Mouse (Mus musculus): Measurements from ENCODE around the gene Serhl. TPM values are rescaled to one million over a fixed set of nuclear protein-coding genes. Genes with fewer than 3 reads are reported as not detected.
"Not testable (repeated sequence)": the region's sequence is repeated elsewhere in the genome, so short reads cannot be mapped to it uniquely, and the experiment has no call there.

The Serhl gene
- total RNA-seq (2014; rRNA removed) (51.6 and 58.1 TPM in 2 replicates), polyA plus RNA-seq (2012; rRNA removed) (59.6 and 80.6 TPM in 2 replicates)

- WGBS, result 27% methylated on average over 7 of the region's 7 CpGs
- no peaks in the 10 kb centered on the region for H3K36me3 ChIP-seq (ENCODE audit: control insufficient read depth, insufficient read depth, low read length)
- no peaks in the 10 kb centered on the region for H3K79me2 ChIP-seq (ENCODE audit: control insufficient read depth, insufficient read depth, low read length)
- DNase-seq (ENCODE audit: extremely low read depth, low read depth, low spot score), result no peak
- H3K27ac ChIP-seq (replicated peaks; ENCODE audit: insufficient read depth, low read depth, low read length), result no peak within 1 kb of the TSS
- no peaks in the 10 kb centered on the region for H3K27me3 ChIP-seq (ENCODE audit: control insufficient read depth, insufficient read depth, low read length)
- TF ChIP-seq POLR2A (IDR thresholded peaks at IDR 0.05; ENCODE audit: extremely low read depth, insufficient read depth, low read length) (no peak), CTCF (IDR thresholded peaks at IDR 0.05; ENCODE audit: low read depth, low read length) (no peak)
- H3K4me1 ChIP-seq (ENCODE audit: control insufficient read depth, insufficient read depth, low read length), result no peaks in the 10 kb centered on the region
- H3K9ac ChIP-seq (ENCODE audit: low read depth, low read length), result no peak within 1 kb of the TSS
- no peak within 1 kb of the TSS for H3K4me3 ChIP-seq (ENCODE audit: insufficient read depth, low read depth, low read length)
Measured at GRCm38 (mm10) chr15:83089429-83089605, at the start of gene Serhl. Serhl (plus strand) TSS chr15:83089506.

- Histone ChIP-seq H3K27ac (replicated peaks; ENCODE audit: insufficient read depth, low read depth, low read length) (no peak overlapping the region), H3K9ac (ENCODE audit: low read depth, low read length) (no peak overlapping the region), H3K27me3 (ENCODE audit: control insufficient read depth, insufficient read depth, low read length) (no peaks in the 10 kb centered on the region), H3K4me1 (ENCODE audit: control insufficient read depth, insufficient read depth, low read length) (no peaks in the 10 kb centered on the region), H3K36me3 (ENCODE audit: control insufficient read depth, insufficient read depth, low read length) (no peaks in the 10 kb centered on the region), H3K4me3 (ENCODE audit: insufficient read depth, low read depth, low read length) (no peak overlapping the region), H3K79me2 (ENCODE audit: control insufficient read depth, insufficient read depth, low read length) (no peaks in the 10 kb centered on the region)
- no peak for TF ChIP-seq CTCF (IDR thresholded peaks at IDR 0.05; ENCODE audit: low read depth, low read length)
- TF ChIP-seq POLR2A (IDR thresholded peaks at IDR 0.05; ENCODE audit: extremely low read depth, insufficient read depth, low read length), result no peak
- DNase-seq (ENCODE audit: extremely low read depth, low read depth, low spot score), result no peak
- 94% methylated on average over 2 of the region's 2 CpGs for WGBS
Measured at GRCm38 (mm10) chr15:83040156-83040555, 49.1 kb upstream of the Serhl start.

DNA sequence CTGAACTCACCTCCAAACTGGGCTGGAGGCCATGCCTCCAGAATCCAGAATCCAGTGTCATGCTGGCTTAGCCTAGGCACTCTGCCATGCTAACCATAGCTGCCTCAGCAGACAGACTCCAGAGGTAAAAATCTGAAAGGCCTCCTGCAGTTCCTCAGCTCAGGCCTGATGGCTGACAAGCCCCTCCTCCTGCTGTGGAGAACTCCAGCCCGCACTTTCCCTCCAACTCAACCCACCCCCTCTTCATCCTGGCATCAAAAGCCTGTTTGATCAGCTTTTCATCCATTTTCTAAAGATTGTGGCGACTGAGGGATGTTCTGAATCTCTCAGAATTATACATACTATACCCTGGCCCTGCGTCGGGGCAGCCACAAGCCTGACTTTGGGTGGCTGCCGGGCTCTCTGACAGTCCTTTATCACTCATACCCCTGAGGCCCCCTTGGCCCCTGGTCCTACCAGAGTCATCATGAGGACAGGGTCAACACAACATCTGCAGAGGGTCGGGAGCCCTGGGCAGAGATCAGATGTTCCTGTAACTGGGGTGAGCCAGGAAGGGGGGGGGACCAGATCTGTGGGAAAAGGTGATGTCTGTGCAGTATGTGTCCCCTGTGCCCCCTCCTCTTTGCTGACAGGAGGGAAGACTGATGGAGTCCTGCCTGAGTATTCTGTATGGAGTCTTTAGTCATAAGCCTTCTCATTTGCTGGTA lies 46.5 kb upstream of the Serhl start:
- TF ChIP-seq POLR2A (IDR thresholded peaks at IDR 0.05; ENCODE audit: extremely low read depth, insufficient read depth, low read length), result no peak
- H3K9ac ChIP-seq (ENCODE audit: low read depth, low read length), result no peak overlapping the region
- H3K4me1 ChIP-seq (ENCODE audit: control insufficient read depth, insufficient read depth, low read length), result no peaks in the 10 kb centered on the region
- no peaks in the 10 kb centered on the region for H3K79me2 ChIP-seq (ENCODE audit: control insufficient read depth, insufficient read depth, low read length)
- DNase-seq (ENCODE audit: extremely low read depth, low read depth, low spot score), result no peak
- WGBS, result 57% methylated on average over 6 of the region's 6 CpGs
- H3K4me3 ChIP-seq (ENCODE audit: insufficient read depth, low read depth, low read length), result no peak overlapping the region
- no peaks in the 10 kb centered on the region for H3K36me3 ChIP-seq (ENCODE audit: control insufficient read depth, insufficient read depth, low read length)
- no peaks in the 10 kb centered on the region for H3K27me3 ChIP-seq (ENCODE audit: control insufficient read depth, insufficient read depth, low read length)
- H3K27ac ChIP-seq (replicated peaks; ENCODE audit: insufficient read depth, low read depth, low read length), result no peak overlapping the region

DNA sequence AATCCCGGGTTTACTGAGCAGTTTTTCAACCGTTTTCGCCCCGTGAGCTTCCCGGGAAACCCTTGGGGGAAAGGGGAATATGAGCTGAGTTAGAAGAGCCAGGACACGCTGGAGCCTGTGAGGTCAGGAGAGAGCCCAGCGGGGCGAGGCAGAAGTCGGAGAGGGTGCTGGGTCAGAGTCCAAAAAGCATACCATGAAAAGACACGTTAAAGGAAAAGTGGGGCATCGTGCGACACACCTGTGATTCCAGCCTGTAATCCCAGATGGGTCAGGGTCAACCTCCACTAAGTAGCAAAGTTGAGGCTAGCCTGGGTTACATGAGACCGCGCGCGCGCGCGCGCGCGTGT lies 46.0 kb upstream of the Serhl start:
- DNase-seq (ENCODE audit: extremely low read depth, low read depth, low spot score), result no peak
- Histone ChIP-seq H3K4me3 (ENCODE audit: insufficient read depth, low read depth, low read length) (no peak overlapping the region), H3K79me2 (ENCODE audit: control insufficient read depth, insufficient read depth, low read length) (no peaks in the 10 kb centered on the region), H3K4me1 (ENCODE audit: control insufficient read depth, insufficient read depth, low read length) (no peaks in the 10 kb centered on the region), H3K27me3 (ENCODE audit: control insufficient read depth, insufficient read depth, low read length) (no peaks in the 10 kb centered on the region), H3K27ac (replicated peaks; ENCODE audit: insufficient read depth, low read depth, low read length) (no peak overlapping the region), H3K9ac (ENCODE audit: low read depth, low read length) (no peak overlapping the region), H3K36me3 (ENCODE audit: control insufficient read depth, insufficient read depth, low read length) (no peaks in the 10 kb centered on the region)
- WGBS, result 55% methylated on average over 22 of the region's 22 CpGs
- TF ChIP-seq POLR2A (IDR thresholded peaks at IDR 0.05; ENCODE audit: extremely low read depth, insufficient read depth, low read length) (no peak), CTCF (IDR thresholded peaks at IDR 0.05; ENCODE audit: low read depth, low read length) (no peak)

DNA sequence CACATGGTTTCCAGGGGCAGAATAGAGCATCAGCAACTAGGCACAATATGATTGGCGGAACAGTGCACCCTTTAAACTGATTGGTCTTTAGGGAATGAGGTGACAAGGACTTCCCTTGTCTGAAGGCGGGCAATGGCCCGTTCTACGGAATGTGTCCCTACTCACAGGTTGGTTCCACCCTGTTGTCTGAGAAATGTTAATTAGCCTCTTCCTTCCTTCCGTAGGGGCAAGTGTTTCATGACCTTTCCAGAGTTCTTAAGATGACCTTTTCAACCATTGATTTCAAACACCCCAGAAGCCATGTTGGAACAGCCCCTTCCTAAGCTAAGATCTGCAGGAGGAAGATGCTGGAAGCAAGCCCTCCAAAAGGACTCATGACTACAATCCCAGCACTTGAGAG lies 43.7 kb upstream of the Serhl start:
- not testable (repeated sequence) for H3K36me3 ChIP-seq (ENCODE audit: control insufficient read depth, insufficient read depth, low read length); H3K27me3 ChIP-seq (ENCODE audit: control insufficient read depth, insufficient read depth, low read length); H3K79me2 ChIP-seq (ENCODE audit: control insufficient read depth, insufficient read depth, low read length); H3K4me3 ChIP-seq (ENCODE audit: insufficient read depth, low read depth, low read length); DNase-seq (ENCODE audit: extremely low read depth, low read depth, low spot score); H3K27ac ChIP-seq (replicated peaks; ENCODE audit: insufficient read depth, low read depth, low read length); H3K9ac ChIP-seq (ENCODE audit: low read depth, low read length); H3K4me1 ChIP-seq (ENCODE audit: control insufficient read depth, insufficient read depth, low read length)
- WGBS, result 81% methylated on average over 5 of the region's 5 CpGs

DNA sequence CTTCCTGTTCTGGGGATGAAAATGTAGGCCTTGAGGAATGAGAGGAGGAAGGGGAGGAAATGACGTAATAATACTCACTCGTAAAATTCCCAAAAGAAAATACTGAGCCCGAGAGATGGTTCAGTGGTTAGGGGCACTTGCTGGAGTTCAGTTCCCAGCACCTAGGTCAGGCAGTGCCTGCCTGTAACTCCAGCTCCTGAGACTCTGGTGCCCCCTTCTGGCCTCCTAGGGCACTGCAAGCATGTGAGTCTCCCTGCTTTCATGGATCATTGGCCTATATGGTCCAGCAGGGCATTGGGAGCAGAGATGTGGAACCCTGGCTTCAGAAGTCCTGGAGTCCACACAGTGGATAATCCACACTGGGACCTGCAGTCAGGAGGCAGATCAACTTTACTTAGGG lies 43.0 kb upstream of the Serhl start:
- H3K9ac ChIP-seq (ENCODE audit: low read depth, low read length), result no peak overlapping the region
- H3K79me2 ChIP-seq (ENCODE audit: control insufficient read depth, insufficient read depth, low read length), result no peaks in the 10 kb centered on the region
- no peak overlapping the region for H3K27ac ChIP-seq (replicated peaks; ENCODE audit: insufficient read depth, low read depth, low read length)
- H3K27me3 ChIP-seq (ENCODE audit: control insufficient read depth, insufficient read depth, low read length), result no peaks in the 10 kb centered on the region
- 94% methylated on average over 3 of the region's 3 CpGs for WGBS
- TF ChIP-seq POLR2A (IDR thresholded peaks at IDR 0.05; ENCODE audit: extremely low read depth, insufficient read depth, low read length), result no peak
- peak; percentile 38; the same call in 1 of the 2 replicates for TF ChIP-seq CTCF (IDR thresholded peaks at IDR 0.05; ENCODE audit: low read depth, low read length)
- H3K4me3 ChIP-seq (ENCODE audit: insufficient read depth, low read depth, low read length), result no peak overlapping the region
- H3K36me3 ChIP-seq (ENCODE audit: control insufficient read depth, insufficient read depth, low read length), result no peaks in the 10 kb centered on the region
- no peak for DNase-seq (ENCODE audit: extremely low read depth, low read depth, low spot score)
- H3K4me1 ChIP-seq (ENCODE audit: control insufficient read depth, insufficient read depth, low read length), result no peaks in the 10 kb centered on the region
